ENCODE assay signal across 20 mouse cellular contexts in genomic region chr9:40293740-40294139, GRCm38 (mm10).
"Had no signal": no experiment of that assay in that cellular context is flagged by ENCODE, and none has a peak within 500 bp of the region (broad histone marks: within the 10 kb centered on the region; RNA-seq: fewer than 3 reads in every experiment).

No protein-coding gene starts in this region.

- H3K27ac ChIP-seq: limb, embryonic 12.5 days; limb, embryonic 15.5 days; liver, embryonic 14.5 days; macrophage; midbrain, embryonic 15.5 days; stomach, postnatal 0 days had no signal

- H3K4me2 ChIP-seq: limb, embryonic 12.5 days; limb, embryonic 15.5 days; liver, embryonic 11.5 days; lung, embryonic 14.5 days; midbrain, embryonic 15.5 days had no signal

- ATAC-seq: liver, postnatal 0 days; lung, postnatal 0 days had no signal

- H3K9ac ChIP-seq: limb, embryonic 12.5 days; limb, embryonic 15.5 days; liver, embryonic 14.5 days; liver, postnatal 0 days; lung, embryonic 14.5 days; midbrain, embryonic 15.5 days had no signal

- DNase-seq: kidney, adult 9 months; kidney, postnatal 14 days; kidney, postnatal 4 days; left cerebral cortex, postnatal 4 days; liver, postnatal 0 days; lung, embryonic 14.5 days; right cerebral cortex, adult 18-20 months; right cerebral cortex, postnatal 14 days; right cerebral cortex, postnatal 4 days; thymus, adult 18-20 months; thymus, postnatal 36 days had no signal

- H3K4me1 ChIP-seq: limb, embryonic 12.5 days; limb, embryonic 15.5 days; midbrain, embryonic 15.5 days had no signal

- H3K27me3 ChIP-seq: limb, embryonic 12.5 days; limb, embryonic 15.5 days; midbrain, embryonic 15.5 days had no signal

- H3K9me3 ChIP-seq: limb, embryonic 12.5 days; limb, embryonic 15.5 days; midbrain, embryonic 15.5 days had no signal

- H3K4me3 ChIP-seq: limb, embryonic 12.5 days; limb, embryonic 15.5 days; midbrain, embryonic 15.5 days; myocyte had no signal
